Mouse (Mus musculus): ENCODE measurements around the gene Cask. TPM values are rescaled to one million over a fixed set of nuclear protein-coding genes. Genes with fewer than 3 reads are reported as not detected.

Gene Cask
- polyA plus RNA-seq, 1 experiment from 2014 or later, result 11.1 TPM

DNA sequence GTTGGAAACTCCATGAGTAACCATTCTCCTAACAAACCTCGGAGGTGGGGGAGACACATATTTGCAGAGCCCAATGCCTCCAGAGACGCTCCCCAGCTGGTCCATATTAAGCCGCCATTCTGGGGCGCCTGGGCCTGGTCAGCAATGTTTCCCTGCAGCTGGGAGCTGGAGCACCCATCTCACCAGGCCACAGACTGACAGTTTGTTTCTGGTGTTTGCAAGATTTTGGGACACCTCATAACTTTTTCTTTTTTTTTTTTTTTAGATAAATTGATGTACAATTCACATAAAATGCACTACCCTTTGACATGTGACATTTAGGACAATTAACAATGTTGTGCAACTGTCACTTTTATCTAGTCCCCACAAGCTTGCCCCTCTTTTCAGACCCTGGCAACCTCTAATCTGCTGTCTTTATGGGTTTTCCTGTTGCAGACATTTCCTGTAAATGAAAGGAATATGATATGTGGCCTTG is 378.4 kb downstream of the Cask start:
- no peaks in the 10 kb centered on the region for H3K4me1 ChIP-seq (replicated peaks; ENCODE audit: insufficient read depth, low read length)
- no peak overlapping the region for H3K4me2 ChIP-seq (ENCODE audit: low read length)
- 75% methylated on average over 4 of the region's 4 CpGs for WGBS
- ATAC-seq (replicated peaks; ENCODE audit: low FRiP score, low read depth), result no peak
- no peak overlapping the region for H3K4me3 ChIP-seq (replicated peaks; ENCODE audit: low read depth, low read length)
- TF ChIP-seq CTCF (IDR thresholded peaks at IDR 0.05; ENCODE audit: low read depth), result no peak
- H3K9ac ChIP-seq (ENCODE audit: low read depth, low read length), result no peak overlapping the region
- H3K9me3 ChIP-seq (replicated peaks; ENCODE audit: low read length), result no peaks in the 10 kb centered on the region
- no peaks in the 10 kb centered on the region for H3K36me3 ChIP-seq (ENCODE audit: insufficient read depth, low read length)
- H3K27ac ChIP-seq, result no peak overlapping the region
- DNase-seq (ENCODE audit: low spot score), result peak; percentile 30
- no peaks in the 10 kb centered on the region for H3K27me3 ChIP-seq (ENCODE audit: insufficient read depth, low read length)

DNA sequence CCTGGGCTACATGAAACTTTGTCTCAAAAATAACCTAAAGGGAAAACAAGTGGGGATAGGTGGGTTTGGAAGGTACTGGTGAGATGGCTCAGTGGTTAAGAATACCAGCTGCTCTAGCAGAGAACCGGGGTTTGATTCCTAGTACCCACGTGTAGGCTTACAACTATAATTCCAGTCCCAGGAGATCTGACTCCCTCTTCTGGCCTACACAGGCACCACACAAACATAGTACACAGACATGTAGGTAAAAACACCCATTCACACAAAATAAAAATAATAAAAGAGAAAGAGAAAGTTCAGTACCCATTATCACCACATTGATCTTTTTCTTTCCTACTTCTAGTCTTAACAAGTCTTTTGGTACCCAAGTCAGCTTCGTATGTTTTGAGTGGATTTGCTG is 379.2 kb downstream of the Cask start:
- Histone ChIP-seq H3K36me3 (ENCODE audit: insufficient read depth, low read length) (no peaks in the 10 kb centered on the region), H3K4me2 (ENCODE audit: low read length) (no peak overlapping the region), H3K4me3 (replicated peaks; ENCODE audit: low read depth, low read length) (no peak overlapping the region), H3K9me3 (replicated peaks; ENCODE audit: low read length) (no peaks in the 10 kb centered on the region), H3K27me3 (ENCODE audit: insufficient read depth, low read length) (no peaks in the 10 kb centered on the region), H3K4me1 (replicated peaks; ENCODE audit: insufficient read depth, low read length) (no peaks in the 10 kb centered on the region), H3K9ac (ENCODE audit: low read depth, low read length) (no peak overlapping the region), H3K27ac (no peak overlapping the region)
- ATAC-seq (replicated peaks; ENCODE audit: low FRiP score, low read depth), result no peak
- no peak for TF ChIP-seq CTCF (IDR thresholded peaks at IDR 0.05; ENCODE audit: low read depth)
- no peak for DNase-seq (ENCODE audit: low spot score)
- WGBS, result 85% methylated on average over 3 of the region's 3 CpGs

DNA sequence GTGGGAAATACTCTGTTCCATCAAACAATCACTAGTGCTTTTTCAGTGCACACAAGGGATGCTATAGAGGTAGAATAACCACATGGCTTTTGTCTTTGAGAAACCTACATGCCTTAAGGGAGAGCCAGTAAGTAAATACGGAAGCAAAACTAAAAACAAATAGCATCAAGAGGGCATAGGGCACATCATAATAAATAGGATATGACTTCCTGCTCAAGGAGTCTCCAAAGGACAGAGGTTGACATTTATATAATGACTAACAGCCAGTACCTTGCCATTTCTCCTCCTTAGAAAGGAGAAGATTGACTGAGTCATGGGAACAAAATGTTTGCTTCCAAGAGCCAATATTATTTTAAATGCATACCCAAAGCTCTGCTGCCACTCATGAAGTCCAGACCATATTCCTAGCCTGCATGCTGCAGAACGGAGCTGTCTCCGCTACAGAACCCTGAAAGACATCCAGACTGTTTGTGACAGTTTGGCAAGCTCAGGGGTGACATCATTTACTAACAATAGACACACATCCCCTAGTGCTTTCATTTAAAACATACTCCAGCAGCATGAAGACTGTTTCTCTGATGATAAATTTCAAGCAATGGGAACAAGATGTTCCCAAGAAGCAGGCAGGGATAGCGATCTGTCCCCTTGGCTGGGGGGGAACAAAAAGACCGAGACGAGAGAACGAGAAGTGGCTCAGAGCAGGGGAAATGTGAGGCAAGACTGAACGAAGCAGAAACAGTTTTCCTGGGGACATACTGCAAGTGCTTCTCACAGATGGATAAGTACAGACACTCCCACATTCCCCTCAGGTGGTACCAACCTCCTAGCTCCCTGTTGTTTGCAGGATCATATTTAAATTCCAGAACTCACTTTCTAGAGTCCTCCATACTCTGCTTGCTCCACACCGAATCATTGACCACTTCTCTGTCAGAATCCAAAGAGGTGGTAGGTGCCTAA is 381.7 kb downstream of the Cask start:
- H3K4me3 ChIP-seq (replicated peaks; ENCODE audit: low read depth, low read length), result no peak overlapping the region
- no peaks in the 10 kb centered on the region for H3K36me3 ChIP-seq (ENCODE audit: insufficient read depth, low read length)
- H3K27ac ChIP-seq, result no peak overlapping the region
- no peak overlapping the region for H3K4me2 ChIP-seq (ENCODE audit: low read length)
- ATAC-seq (replicated peaks; ENCODE audit: low FRiP score, low read depth) (no peak; the same call in 1 of the 2 replicates), DNase-seq (ENCODE audit: low spot score) (peak; percentile 54)
- no peaks in the 10 kb centered on the region for H3K4me1 ChIP-seq (replicated peaks; ENCODE audit: insufficient read depth, low read length)
- 62% methylated on average over 9 of the region's 9 CpGs for WGBS
- no peak overlapping the region for H3K9ac ChIP-seq (ENCODE audit: low read depth, low read length)
- no peaks in the 10 kb centered on the region for H3K9me3 ChIP-seq (replicated peaks; ENCODE audit: low read length)
- TF ChIP-seq CTCF (IDR thresholded peaks at IDR 0.05; ENCODE audit: low read depth), result no peak
- H3K27me3 ChIP-seq (ENCODE audit: insufficient read depth, low read length), result no peaks in the 10 kb centered on the region

DNA sequence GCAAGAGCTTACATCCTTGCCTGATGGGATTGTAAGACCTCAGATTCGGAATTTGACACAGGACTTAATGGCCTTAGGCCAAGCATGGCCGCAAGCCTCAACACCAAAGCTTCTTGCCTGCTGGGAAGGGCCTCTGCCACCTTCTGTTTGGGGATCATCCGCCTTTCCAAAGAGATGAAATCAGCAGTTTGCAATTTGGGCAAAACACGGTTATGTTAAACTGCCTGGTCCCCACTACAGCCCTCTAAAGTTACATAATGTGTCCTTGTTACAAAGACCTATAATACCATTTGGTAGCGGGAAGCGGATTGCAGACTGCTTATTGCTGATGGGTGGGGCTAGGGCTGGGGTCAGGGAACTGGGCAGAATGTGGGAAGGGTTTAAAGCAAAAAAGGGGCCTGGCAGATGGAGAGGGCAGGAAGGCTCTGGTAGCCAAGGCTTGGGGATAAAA is 384.0 kb downstream of the Cask start:
- 76% methylated on average over 6 of the region's 6 CpGs for WGBS
- DNase-seq (ENCODE audit: low spot score) (no peak), ATAC-seq (replicated peaks; ENCODE audit: low FRiP score, low read depth) (no peak)
- H3K9ac ChIP-seq (ENCODE audit: low read depth, low read length), result no peak overlapping the region
- H3K4me2 ChIP-seq (ENCODE audit: low read length), result no peak overlapping the region
- H3K9me3 ChIP-seq (replicated peaks; ENCODE audit: low read length), result no peaks in the 10 kb centered on the region
- no peaks in the 10 kb centered on the region for H3K4me1 ChIP-seq (replicated peaks; ENCODE audit: insufficient read depth, low read length)
- no peak overlapping the region for H3K27ac ChIP-seq
- no peak overlapping the region for H3K4me3 ChIP-seq (replicated peaks; ENCODE audit: low read depth, low read length)
- TF ChIP-seq CTCF (IDR thresholded peaks at IDR 0.05; ENCODE audit: low read depth), result no peak
- no peaks in the 10 kb centered on the region for H3K36me3 ChIP-seq (ENCODE audit: insufficient read depth, low read length)
- no peaks in the 10 kb centered on the region for H3K27me3 ChIP-seq (ENCODE audit: insufficient read depth, low read length)

Small RNAs within 50 kb of the gene (microRNA-seq; reads per million reads assigned to microRNA genes)
- gene Gm25246, result not detected

Other genes with a start within 250 kb of the Cask start
- 1.6 and 1.9 TPM in 2 replicates for gene Gpr34, start 219.3 kb downstream of the Cask start, polyA plus RNA-seq (2015; fragmentation: Nextera tagmentation; extraction: Ambion mirVana)
- 0.11 and 0.29 TPM in 2 replicates for gene Gpr82, start 190.0 kb downstream of the Cask start, polyA plus RNA-seq (2015; fragmentation: Nextera tagmentation; extraction: Ambion mirVana)

Measured in kidney, postnatal 0 days (tissue).